18 mouse cellular contexts compared by ENCODE assay signal in the genomic region with DNA sequence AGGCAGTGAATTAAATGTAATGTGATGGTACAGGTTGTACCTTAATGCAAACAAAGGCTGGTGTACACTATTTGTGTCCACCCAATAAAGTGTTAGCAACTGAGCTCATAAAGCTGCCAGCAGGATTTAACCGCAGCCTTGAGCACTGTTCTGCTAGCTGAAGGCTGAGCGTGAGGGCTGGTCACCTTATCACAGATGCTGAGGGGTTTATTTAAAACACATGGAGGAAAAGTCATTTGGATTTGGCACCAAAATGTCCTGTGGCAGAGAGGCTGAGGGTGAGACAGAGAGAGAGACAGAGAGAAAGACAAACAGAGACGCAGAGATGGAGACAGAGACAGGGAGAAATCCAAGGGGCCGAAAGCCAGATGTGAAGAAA.
DNase-seq lines count a peak whose midpoint lies in the region; ATAC-seq lines count a peak whose summit lies in the region.
"Had no signal": no experiment of that assay in that cellular context is flagged by ENCODE, and none has a peak within 500 bp of the region (broad histone marks: within the 10 kb centered on the region; RNA-seq: fewer than 3 reads in every experiment).

No protein-coding gene starts in this region.

- H3K9me3 ChIP-seq in forebrain, embryonic 10.5 days = peaks cover 13% of the 10 kb centered on the region; the same call in 1 of the 2 replicates
- H3K9me3 ChIP-seq in forebrain, embryonic 14.5 days (replicated peaks; ENCODE audit: control insufficient read depth, low read length) = no peaks in the 10 kb centered on the region
- H3K9me3 ChIP-seq in midbrain, embryonic 12.5 days = peaks cover 10% of the 10 kb centered on the region; the same call in 1 of the 2 replicates
- H3K9me3 ChIP-seq in midbrain, embryonic 16.5 days (replicated peaks; ENCODE audit: control insufficient read depth, low read length, poor library complexity, severe bottlenecking) = peaks cover 2% of the 10 kb centered on the region; the same call in 1 of the 2 replicates
- H3K9me3 ChIP-seq in limb, embryonic 10.5 days (replicated peaks) = 0 out of 2 replicates have a peak, but pooled peaks cover 2% of the 10 kb centered on the region
- H3K9me3 ChIP-seq: forebrain, embryonic 15.5 days had no signal

- whole genome bisulfite sequencing in forebrain, embryonic 10.5 days = 73% methylated on average over 4 of the region's 4 CpGs
- WGBS in forebrain, embryonic 14.5 days = 91% methylated on average over 4 of the region's 4 CpGs
- 70% methylated on average over 4 of the region's 4 CpGs for whole genome bisulfite sequencing in midbrain, embryonic 12.5 days
- 77% methylated on average over 4 of the region's 4 CpGs for WGBS in midbrain, embryonic 16.5 days
- 9% methylated on average over 4 of the region's 4 CpGs for WGBS in limb, embryonic 10.5 days

- ATAC-seq in forebrain, embryonic 14.5 days = no peak
- no peak for ATAC-seq in midbrain, embryonic 12.5 days (ENCODE audit: low FRiP score, low read depth)
- ATAC-seq in midbrain, embryonic 16.5 days = no peak
- ATAC-seq: activated CD4-positive, CD25-positive, alpha-beta regulatory T cell, adult 4 months; forebrain, embryonic 15.5 days; intestine, postnatal 0 days; liver, postnatal 0 days had no signal

- H3K4me3 ChIP-seq in forebrain, embryonic 10.5 days = no peak overlapping the region
- no peak overlapping the region for H3K4me3 ChIP-seq in forebrain, embryonic 14.5 days (ENCODE audit: low read depth, low read length)
- no peak overlapping the region for H3K4me3 ChIP-seq in midbrain, embryonic 12.5 days
- no peak overlapping the region for H3K4me3 ChIP-seq in midbrain, embryonic 16.5 days (ENCODE audit: low read depth, low read length)
- peak overlapping the region; percentile 26 for H3K4me3 ChIP-seq in limb, embryonic 10.5 days
- H3K4me3 ChIP-seq: erythroblast, embryonic 14.5 days; forebrain, embryonic 15.5 days; megakaryocyte, embryonic 14.5 days had no signal

- H3K4me1 ChIP-seq in forebrain, embryonic 10.5 days = peaks cover 22% of the 10 kb centered on the region
- H3K4me1 ChIP-seq in forebrain, embryonic 14.5 days (ENCODE audit: control insufficient read depth, insufficient read depth, low read length) = no peaks in the 10 kb centered on the region
- peaks cover 13% of the 10 kb centered on the region for H3K4me1 ChIP-seq in midbrain, embryonic 12.5 days
- H3K4me1 ChIP-seq in midbrain, embryonic 16.5 days (ENCODE audit: control insufficient read depth, insufficient read depth, low read length) = no peaks in the 10 kb centered on the region
- peaks cover 70% of the 10 kb centered on the region for H3K4me1 ChIP-seq in limb, embryonic 10.5 days
- H3K4me1 ChIP-seq: forebrain, embryonic 15.5 days; megakaryocyte, embryonic 14.5 days had no signal

- H3K27me3 ChIP-seq in forebrain, embryonic 10.5 days (ENCODE audit: poor library complexity, severe bottlenecking) = peaks cover 22% of the 10 kb centered on the region; the same call in 1 of the 2 replicates
- no peaks in the 10 kb centered on the region for H3K27me3 ChIP-seq in forebrain, embryonic 14.5 days (replicated peaks; ENCODE audit: control insufficient read depth, insufficient read depth, low read length)
- H3K27me3 ChIP-seq in midbrain, embryonic 12.5 days = peaks cover 19% of the 10 kb centered on the region
- H3K27me3 ChIP-seq in midbrain, embryonic 16.5 days (ENCODE audit: control insufficient read depth, insufficient read depth, low read depth, low read length) = no peaks in the 10 kb centered on the region
- peaks cover 16% of the 10 kb centered on the region; the same call in 1 of the 2 replicates for H3K27me3 ChIP-seq in limb, embryonic 10.5 days (ENCODE audit: low read depth, poor library complexity, severe bottlenecking)
- H3K27me3 ChIP-seq: forebrain, embryonic 15.5 days; megakaryocyte, embryonic 14.5 days had no signal

- H3K9ac ChIP-seq in forebrain, embryonic 14.5 days (ENCODE audit: low read length) = no peak overlapping the region
- H3K9ac ChIP-seq in midbrain, embryonic 12.5 days (replicated peaks) = 0 out of 2 replicates have a peak overlapping the region, but pooled peaks have one; percentile 1
- no peak overlapping the region for H3K9ac ChIP-seq in midbrain, embryonic 16.5 days (ENCODE audit: low read depth, low read length)
- H3K9ac ChIP-seq: forebrain, embryonic 15.5 days; liver, postnatal 0 days had no signal

- DNase-seq in forebrain, embryonic 10.5 days (ENCODE audit: extremely low spot score, low spot score) = no peak
- no peak for DNase-seq in forebrain, embryonic 14.5 days (ENCODE audit: low spot score)
- DNase-seq in limb, embryonic 10.5 days (ENCODE audit: low spot score) = no peak
- DNase-seq in yolk sac, embryonic 10.5 days (ENCODE audit: low spot score) = peak; percentile 7
- no peak for DNase-seq in thymus, postnatal 25 days
- DNase-seq in thymus, postnatal 0 days (ENCODE audit: low spot score) = no peak
- DNase-seq: cerebellum, adult 9-11 months; gastrocnemius, postnatal 36 days; liver, postnatal 0 days; thymus, postnatal 4 days had no signal

- peak overlapping the region; percentile 54 for H3K27ac ChIP-seq in forebrain, embryonic 10.5 days
- H3K27ac ChIP-seq in forebrain, embryonic 14.5 days (ENCODE audit: low read depth, low read length) = no peak overlapping the region
- H3K27ac ChIP-seq in midbrain, embryonic 12.5 days (replicated peaks) = peak overlapping the region; percentile 22; the same call in 1 of the 2 replicates
- no peak overlapping the region for H3K27ac ChIP-seq in midbrain, embryonic 16.5 days (ENCODE audit: low read length)
- H3K27ac ChIP-seq in limb, embryonic 10.5 days = peak overlapping the region; percentile 80
- H3K27ac ChIP-seq: forebrain, embryonic 15.5 days had no signal

- no peaks in the 10 kb centered on the region for H3K36me3 ChIP-seq in forebrain, embryonic 10.5 days (replicated peaks)
- H3K36me3 ChIP-seq in forebrain, embryonic 14.5 days (ENCODE audit: control insufficient read depth, insufficient read depth, low read length) = no peaks in the 10 kb centered on the region
- H3K36me3 ChIP-seq in midbrain, embryonic 12.5 days = no peaks in the 10 kb centered on the region
- no peaks in the 10 kb centered on the region for H3K36me3 ChIP-seq in midbrain, embryonic 16.5 days (ENCODE audit: control insufficient read depth, insufficient read depth, low read length)
- peaks cover 7% of the 10 kb centered on the region for H3K36me3 ChIP-seq in limb, embryonic 10.5 days
- H3K36me3 ChIP-seq: forebrain, embryonic 15.5 days; G1E had no signal

- no peak overlapping the region for H3K4me2 ChIP-seq in forebrain, embryonic 14.5 days (ENCODE audit: low read length)
- H3K4me2 ChIP-seq in midbrain, embryonic 12.5 days (replicated peaks) = no peak overlapping the region
- no peak overlapping the region for H3K4me2 ChIP-seq in midbrain, embryonic 16.5 days (ENCODE audit: low read length)
- H3K4me2 ChIP-seq: forebrain, embryonic 15.5 days had no signal

Comparison
In these comparisons a context has a peak if more than half of its experiments do, and no peak if none do; other contexts are left out.
1. H3K27ac ChIP-seq: peak in forebrain, embryonic 10.5 days (single experiment), midbrain, embryonic 12.5 days (single experiment) and limb, embryonic 10.5 days (single experiment); none in forebrain, embryonic 14.5 days (single experiment) and midbrain, embryonic 16.5 days (single experiment).